Mouse (Mus musculus): ENCODE results near the gene Rex1bd. TPM values are rescaled to one million over a fixed set of nuclear protein-coding genes. Genes with fewer than 3 reads are reported as not detected.

The Rex1bd gene
- polyA plus RNA-seq, 1 experiment: 68.2 TPM

DNA sequence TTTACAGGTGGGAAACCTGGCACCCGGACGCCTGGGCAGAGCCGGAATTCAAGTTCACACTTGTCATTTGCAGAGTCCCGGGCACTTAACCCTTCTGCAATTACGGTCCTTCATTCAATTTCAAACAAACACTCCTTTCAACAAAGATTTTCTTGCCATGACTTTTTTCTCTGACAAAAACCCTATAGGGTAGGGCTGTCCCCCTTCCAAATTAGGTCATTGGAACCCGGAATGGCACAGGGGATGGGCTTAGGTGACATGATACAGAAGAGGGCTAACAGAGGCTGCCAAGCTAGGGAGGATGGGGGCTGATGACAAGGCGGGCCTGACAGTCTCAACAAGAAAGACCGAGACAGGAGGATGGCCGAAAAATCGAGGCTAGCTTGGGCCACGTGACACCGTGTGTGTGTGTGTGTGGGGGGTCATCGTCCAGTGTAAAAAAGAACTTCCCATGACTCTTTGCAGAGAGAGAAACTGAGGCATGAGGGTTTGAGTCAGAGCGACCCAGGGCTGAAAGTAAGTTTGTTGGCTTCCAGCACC is 17.6 kb downstream of the Rex1bd start:
- Histone ChIP-seq H3K4me3 (replicated peaks) (no peak overlapping the region), H3K9me3 (ENCODE audit: control insufficient read depth, low read length) (peaks cover 48% of the 10 kb centered on the region; the same call in 1 of the 2 replicates), H3K27me3 (ENCODE audit: control insufficient read depth) (peaks cover 100% of the 10 kb centered on the region), H3K4me1 (ENCODE audit: control insufficient read depth) (peaks cover 19% of the 10 kb centered on the region), H3K36me3 (ENCODE audit: control insufficient read depth) (no peaks in the 10 kb centered on the region)
- TF ChIP-seq GATA1 (IDR thresholded peaks at IDR 0.05; ENCODE audit: low read length) (no peak), TAL1 (IDR thresholded peaks at IDR 0.05; ENCODE audit: low read length) (no peak)

DNA sequence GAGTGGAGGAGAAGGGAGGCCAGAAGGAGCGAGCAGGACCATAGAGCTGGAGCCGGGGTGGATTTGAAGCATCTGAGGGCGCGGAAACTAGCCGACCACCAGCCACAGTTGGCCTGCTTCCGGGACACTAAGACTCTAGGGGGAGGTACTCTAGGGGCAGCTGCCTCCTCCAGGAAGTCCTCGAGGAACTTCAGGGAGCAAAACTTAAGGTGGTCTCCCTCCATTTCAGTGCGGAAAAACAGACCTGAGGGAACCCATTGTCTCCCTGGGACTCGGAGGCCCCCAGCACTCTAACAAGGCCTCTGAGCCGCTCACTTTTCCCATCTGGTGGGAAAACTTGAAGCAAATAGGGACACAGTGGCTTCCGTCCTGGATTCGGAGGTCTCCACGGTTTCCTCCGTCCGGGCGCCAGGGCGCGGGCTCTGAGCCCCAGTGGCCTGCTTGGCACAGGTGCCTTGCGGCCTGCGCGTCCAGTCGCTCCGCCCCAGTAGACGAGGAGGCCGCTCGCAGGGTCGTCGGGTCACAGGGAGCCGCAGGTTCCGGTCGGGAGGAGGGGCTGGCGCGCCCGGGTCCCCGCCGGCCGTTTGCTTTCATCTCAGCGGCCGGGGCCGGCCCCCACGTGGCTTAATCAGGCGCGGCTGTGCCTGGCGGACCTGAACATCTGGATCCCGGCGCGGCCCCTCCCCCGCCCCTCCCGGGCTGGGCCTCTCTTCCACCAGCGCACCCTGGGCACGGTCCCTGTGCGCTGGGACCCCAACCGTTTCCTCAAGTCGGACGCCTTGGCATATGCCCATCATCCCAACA is 18.4 kb downstream of the Rex1bd start:
- Histone ChIP-seq H3K27me3 (ENCODE audit: control insufficient read depth) (peaks cover 100% of the 10 kb centered on the region), H3K4me3 (replicated peaks) (no peak overlapping the region)
- TF ChIP-seq GATA1 (IDR thresholded peaks at IDR 0.05; ENCODE audit: low read length) (no peak), TAL1 (IDR thresholded peaks at IDR 0.05; ENCODE audit: low read length) (no peak)

GRCm38 (mm10) chr8:70486941-70487520 is 19.5 kb downstream of the Rex1bd start, which contains the start of gene Tmem59l:
Tmem59l (minus strand) TSS chr8:70487358.
- TF ChIP-seq GATA1 (IDR thresholded peaks at IDR 0.05; ENCODE audit: low read length) (no peak), TAL1 (IDR thresholded peaks at IDR 0.05; ENCODE audit: low read length) (no peak)
- H3K9me3 ChIP-seq (ENCODE audit: control insufficient read depth, low read length): peaks cover 35% of the 10 kb centered on the region; the same call in 1 of the 2 replicates
- H3K4me3 ChIP-seq (replicated peaks): no peak within 1 kb of the TSS
- no peaks in the 10 kb centered on the region for H3K36me3 ChIP-seq (ENCODE audit: control insufficient read depth)
- peaks cover 8% of the 10 kb centered on the region for H3K4me1 ChIP-seq (ENCODE audit: control insufficient read depth)
- H3K27me3 ChIP-seq (ENCODE audit: control insufficient read depth): peaks cover 100% of the 10 kb centered on the region

More for the DNA sequence above, 18.4 kb downstream of the Rex1bd start:
- Histone ChIP-seq H3K36me3 (ENCODE audit: control insufficient read depth) (no peaks in the 10 kb centered on the region), H3K4me1 (ENCODE audit: control insufficient read depth) (peaks cover 13% of the 10 kb centered on the region), H3K9me3 (ENCODE audit: control insufficient read depth, low read length) (peaks cover 40% of the 10 kb centered on the region; the same call in 1 of the 2 replicates)

- H3K27me3 ChIP-seq (ENCODE audit: control insufficient read depth): peaks cover 100% of the 10 kb centered on the region
- no peak for TF ChIP-seq GATA1 (IDR thresholded peaks at IDR 0.05; ENCODE audit: low read length)
- TF ChIP-seq TAL1 (IDR thresholded peaks at IDR 0.05; ENCODE audit: low read length): no peak
- peaks cover 33% of the 10 kb centered on the region; the same call in 1 of the 2 replicates for H3K9me3 ChIP-seq (ENCODE audit: control insufficient read depth, low read length)
These were observed 20.3 kb downstream of the Rex1bd start for GRCm38 (mm10) chr8:70486191-70486681.

GRCm38 (mm10) chr8:70482943-70483342 is 23.6 kb downstream of the Rex1bd start:
- TF ChIP-seq GATA1 (IDR thresholded peaks at IDR 0.05; ENCODE audit: low read length): no peak
- no peak for TF ChIP-seq TAL1 (IDR thresholded peaks at IDR 0.05; ENCODE audit: low read length)
- Histone ChIP-seq H3K4me1 (ENCODE audit: control insufficient read depth) (peaks cover 10% of the 10 kb centered on the region), H3K9me3 (ENCODE audit: control insufficient read depth, low read length) (peaks cover 8% of the 10 kb centered on the region; the same call in 1 of the 2 replicates), H3K4me3 (replicated peaks) (no peak overlapping the region), H3K36me3 (ENCODE audit: control insufficient read depth) (no peaks in the 10 kb centered on the region), H3K27me3 (ENCODE audit: control insufficient read depth) (peaks cover 97% of the 10 kb centered on the region)

More at GRCm38 (mm10) chr8:70486191-70486681, 20.3 kb downstream of the Rex1bd start:
- H3K36me3 ChIP-seq (ENCODE audit: control insufficient read depth): no peaks in the 10 kb centered on the region
- H3K4me1 ChIP-seq (ENCODE audit: control insufficient read depth): peaks cover 8% of the 10 kb centered on the region
- H3K4me3 ChIP-seq (replicated peaks): no peak overlapping the region

GRCm38 (mm10) chr8:70481908-70482307 is 24.6 kb downstream of the Rex1bd start:
- peaks cover 3% of the 10 kb centered on the region; the same call in 1 of the 2 replicates for H3K9me3 ChIP-seq (ENCODE audit: control insufficient read depth, low read length)
- H3K36me3 ChIP-seq (ENCODE audit: control insufficient read depth): no peaks in the 10 kb centered on the region
- peaks cover 20% of the 10 kb centered on the region for H3K4me1 ChIP-seq (ENCODE audit: control insufficient read depth)
- H3K27me3 ChIP-seq (ENCODE audit: control insufficient read depth): peaks cover 91% of the 10 kb centered on the region
- TF ChIP-seq TAL1 (IDR thresholded peaks at IDR 0.05; ENCODE audit: low read length) (no peak), GATA1 (IDR thresholded peaks at IDR 0.05; ENCODE audit: low read length) (no peak)
- H3K4me3 ChIP-seq (replicated peaks): no peak overlapping the region

DNA sequence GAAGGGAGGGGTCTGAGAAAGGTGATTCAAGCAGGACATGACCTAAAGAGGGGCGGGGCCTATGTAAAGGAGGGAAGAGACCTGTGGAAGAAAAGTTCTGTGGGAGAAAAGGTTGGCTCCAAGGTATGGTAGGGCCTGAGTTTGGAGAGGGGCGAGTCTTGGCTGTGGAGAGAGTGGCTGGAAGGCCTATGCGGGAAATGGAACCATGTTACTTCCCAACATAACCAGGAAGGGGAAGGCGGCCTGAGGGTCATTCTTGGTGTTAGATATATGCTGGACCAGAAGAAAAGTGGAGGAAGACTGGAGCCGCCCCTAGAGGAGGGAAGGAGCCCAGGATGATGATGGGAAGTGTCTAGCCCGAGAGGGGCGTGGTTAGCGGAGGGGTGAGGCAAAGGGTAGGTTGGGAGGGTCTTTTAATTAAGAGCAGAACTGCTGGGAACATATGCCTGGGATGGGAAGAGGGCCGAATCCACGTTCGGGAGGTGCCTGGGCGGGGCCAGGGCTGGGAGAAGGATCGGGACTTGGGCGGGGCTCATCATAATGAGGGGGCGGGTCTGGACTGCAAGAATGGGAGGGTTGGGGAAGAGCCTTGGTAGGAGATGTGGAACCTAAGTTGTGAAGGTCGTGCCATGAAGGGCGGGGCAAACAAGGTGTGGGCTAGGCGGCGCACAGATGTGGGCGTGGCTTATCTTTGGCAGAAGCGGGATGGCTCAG is 29.1 kb downstream of the Rex1bd start:
- TF ChIP-seq TAL1 (IDR thresholded peaks at IDR 0.05; ENCODE audit: low read length) (no peak; the same call in 2 of the 3 replicates), GATA1 (IDR thresholded peaks at IDR 0.05; ENCODE audit: low read length) (no peak)
- Histone ChIP-seq H3K4me1 (ENCODE audit: control insufficient read depth) (peaks cover 45% of the 10 kb centered on the region), H3K4me3 (replicated peaks) (peak overlapping the region; percentile 73), H3K36me3 (ENCODE audit: control insufficient read depth) (peaks cover 23% of the 10 kb centered on the region), H3K9me3 (ENCODE audit: control insufficient read depth, low read length) (no peaks in the 10 kb centered on the region), H3K27me3 (ENCODE audit: control insufficient read depth) (peaks cover 47% of the 10 kb centered on the region)

Data from erythroblast, embryonic 14.5 days (primary cell).